Mouse (Mus musculus): ENCODE data around the gene Tfr2.

The Tfr2 gene

GRCm38 (mm10) chr5:137537461-137537860, 32.2 kb upstream of the Tfr2 start:
- DNase-seq (ENCODE audit: low read depth, low spot score) = no peak

DNA sequence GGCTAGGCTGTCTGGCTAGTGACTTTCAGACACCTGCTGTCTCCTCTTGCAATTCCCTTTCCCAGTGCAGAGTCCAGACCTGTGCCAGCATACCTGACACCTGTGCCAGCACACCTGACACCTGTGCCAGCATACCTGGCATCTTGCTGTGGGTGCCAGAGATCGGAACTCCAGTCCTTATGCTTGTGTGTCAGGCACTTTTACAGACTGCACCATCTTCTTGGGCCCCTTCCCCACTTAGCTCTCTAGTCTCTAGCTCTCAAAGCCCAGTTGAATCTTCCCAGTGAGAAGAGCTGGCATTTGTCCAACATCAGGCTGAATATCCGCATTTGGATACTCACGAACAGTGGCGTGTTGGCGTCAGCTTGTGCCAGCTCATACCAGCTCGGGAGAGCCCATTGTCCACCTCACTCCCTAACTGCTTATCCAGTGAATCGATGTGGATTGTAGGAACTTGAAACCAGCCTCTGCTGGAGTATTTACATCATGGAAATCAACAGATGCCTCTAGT, 30.3 kb upstream of the Tfr2 start:
- DNase-seq (ENCODE audit: low read depth, low spot score) = no peak

GRCm38 (mm10) chr5:137540991-137541390, 28.6 kb upstream of the Tfr2 start:
- DNase-seq (ENCODE audit: low read depth, low spot score) = no peak

- no peak for DNase-seq (ENCODE audit: low read depth, low spot score)
These were observed 27.7 kb upstream of the Tfr2 start for GRCm38 (mm10) chr5:137541768-137542540.

DNA sequence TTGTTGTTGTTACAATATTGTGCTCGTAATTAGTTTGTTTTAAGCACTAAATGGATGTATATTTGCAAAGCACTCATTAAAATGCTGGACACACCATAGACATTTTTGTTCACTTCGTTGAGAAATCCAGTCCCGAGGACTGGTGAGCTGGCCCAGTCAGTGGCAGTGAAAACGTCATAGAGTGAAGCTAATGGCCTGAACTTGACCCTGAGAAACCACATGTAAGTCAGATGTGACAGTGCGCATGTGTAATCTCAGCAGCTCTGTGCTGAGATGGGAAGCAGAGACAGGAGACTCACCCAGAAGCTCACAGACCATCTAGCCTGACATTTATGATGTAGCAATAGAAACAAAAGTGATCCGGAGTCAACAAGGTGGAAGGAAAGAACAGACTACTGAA, 24.7 kb upstream of the Tfr2 start:
- no peak for DNase-seq (ENCODE audit: low read depth, low spot score)

GRCm38 (mm10) chr5:137545596-137545995, 24.0 kb upstream of the Tfr2 start:
- no peak for DNase-seq (ENCODE audit: low read depth, low spot score)

- DNase-seq (ENCODE audit: low read depth, low spot score) = no peak
These were observed 19.8 kb upstream of the Tfr2 start for GRCm38 (mm10) chr5:137549840-137550239.

- DNase-seq (ENCODE audit: low read depth, low spot score) = no peak
These were observed 18.5 kb upstream of the Tfr2 start for GRCm38 (mm10) chr5:137551119-137551518.

GRCm38 (mm10) chr5:137553000-137553399, 16.6 kb upstream of the Tfr2 start:
- DNase-seq (ENCODE audit: low read depth, low spot score) = no peak

GRCm38 (mm10) chr5:137553411-137553837, 16.2 kb upstream of the Tfr2 start, which contains the start of gene Actl6b:
Gene Actl6b (plus strand): TSS chr5:137553517.
- no peak for DNase-seq (ENCODE audit: low read depth, low spot score)

DNA sequence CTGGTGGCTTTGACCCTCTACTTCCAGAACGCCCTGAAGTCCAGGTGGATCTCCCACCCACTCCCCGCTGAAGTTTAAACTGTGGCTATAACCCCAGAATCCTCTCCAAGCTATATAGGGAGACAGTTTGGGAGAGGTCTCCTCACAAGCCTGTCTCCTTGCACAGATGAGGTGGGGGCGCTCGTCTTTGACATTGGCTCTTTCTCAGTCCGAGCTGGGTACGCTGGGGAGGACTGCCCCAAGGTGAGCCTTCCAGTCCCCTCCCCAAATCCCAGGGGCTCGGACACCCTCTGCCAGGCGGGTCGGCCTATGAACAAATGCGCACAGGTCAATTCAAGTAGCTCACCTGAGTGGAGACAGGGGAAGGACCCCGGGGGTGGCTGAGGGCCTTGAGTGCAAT, 15.7 kb upstream of the Tfr2 start:
- no peak for DNase-seq (ENCODE audit: low read depth, low spot score)

DNA sequence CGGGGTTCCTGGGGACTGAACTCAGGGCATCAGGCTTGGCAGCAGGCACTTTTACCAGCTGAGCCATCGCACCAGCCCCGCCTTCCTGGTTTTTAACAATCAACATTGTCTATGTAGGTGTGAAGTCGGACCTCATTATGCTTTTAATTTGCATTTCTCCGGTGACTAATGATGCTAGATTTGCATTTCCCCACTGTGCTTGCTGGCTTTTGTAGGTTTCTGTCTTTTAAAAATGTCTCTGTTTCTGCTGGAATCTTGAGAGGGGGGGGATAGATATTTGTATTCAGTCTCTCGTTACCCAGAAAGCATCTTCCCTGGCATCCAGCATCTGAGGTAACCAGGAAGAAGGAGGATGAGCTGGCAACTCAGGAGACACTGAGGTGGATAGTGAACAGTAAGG, 8.1 kb upstream of the Tfr2 start:
- no peak for DNase-seq (ENCODE audit: low read depth, low spot score)

GRCm38 (mm10) chr5:137562965-137563364, 6.7 kb upstream of the Tfr2 start:
- DNase-seq (ENCODE audit: low read depth, low spot score) = no peak

DNA sequence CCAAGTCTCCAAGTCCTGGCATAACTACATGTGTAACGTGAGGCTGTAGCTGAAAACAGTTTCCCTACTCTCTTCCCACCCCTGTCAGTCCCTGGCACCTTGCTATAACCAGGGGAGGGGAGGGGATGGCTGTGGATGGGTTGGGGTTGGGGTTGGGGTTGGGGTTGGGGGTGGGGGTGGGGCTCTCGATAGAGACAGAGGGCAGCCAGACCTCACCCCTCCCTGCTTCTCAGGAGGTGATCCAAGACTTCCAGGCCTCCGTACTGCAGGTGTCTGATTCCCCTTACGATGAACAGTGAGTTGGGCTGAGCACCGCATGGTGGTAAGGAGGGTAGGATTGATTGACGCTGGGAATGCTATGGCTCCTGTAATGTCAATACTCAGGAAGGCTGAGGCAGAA, 3.9 kb upstream of the Tfr2 start:
- DNase-seq (ENCODE audit: low read depth, low spot score) = no peak

- no peak for DNase-seq (ENCODE audit: low read depth, low spot score)
These were observed 3.2 kb upstream of the Tfr2 start for GRCm38 (mm10) chr5:137566416-137566815.

DNA sequence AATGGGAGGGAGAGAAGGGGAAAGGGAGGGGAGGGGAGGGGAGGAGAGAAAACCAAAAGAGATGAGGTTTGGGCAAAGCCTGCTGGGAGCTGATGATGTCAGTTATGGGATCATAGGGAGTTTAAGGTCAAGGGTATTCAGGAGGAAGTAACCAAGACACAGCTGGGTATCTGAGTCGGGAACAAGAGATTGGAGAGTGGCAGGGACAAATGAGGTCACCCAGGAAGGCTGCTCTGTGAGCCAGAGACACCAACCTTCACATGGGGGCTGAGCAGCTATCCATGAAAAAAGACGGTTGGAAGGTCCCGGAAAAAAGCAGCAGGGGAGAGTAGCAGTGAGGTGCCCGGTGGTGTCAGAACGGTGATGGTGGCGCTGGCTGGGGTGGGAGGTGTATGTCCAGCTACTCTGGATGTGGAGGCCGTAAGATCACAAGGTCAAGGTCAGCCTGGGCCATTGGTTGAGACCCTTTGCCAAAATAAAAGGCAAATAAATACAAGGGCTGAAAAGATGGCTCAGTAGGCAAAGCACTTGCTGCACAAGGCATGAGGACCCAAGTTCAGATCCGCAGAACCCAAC, 1.3 kb upstream of the Tfr2 start:
- DNase-seq (ENCODE audit: low read depth, low spot score) = no peak

DNA sequence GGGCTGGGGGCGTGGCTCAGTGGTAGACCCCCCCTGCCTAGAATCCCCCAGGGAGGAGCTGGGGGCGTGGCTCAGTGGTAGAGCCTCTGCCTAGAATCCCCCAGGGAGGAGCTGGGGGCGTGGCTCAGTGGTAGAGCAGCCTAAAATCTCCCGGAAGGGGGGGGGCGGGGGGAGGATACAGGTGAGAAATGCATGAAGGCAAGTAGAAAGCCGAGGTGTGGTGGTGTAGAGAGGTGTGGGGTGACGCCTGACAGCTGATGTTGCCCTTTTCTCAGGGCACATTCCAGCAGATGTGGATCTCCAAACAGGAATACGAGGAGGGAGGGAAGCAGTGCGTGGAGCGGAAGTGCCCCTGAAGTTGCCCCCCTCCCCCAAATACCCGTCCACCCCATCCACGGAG, 609 bp upstream of the Tfr2 start:
- DNase-seq (ENCODE audit: low read depth, low spot score) = no peak

DNA sequence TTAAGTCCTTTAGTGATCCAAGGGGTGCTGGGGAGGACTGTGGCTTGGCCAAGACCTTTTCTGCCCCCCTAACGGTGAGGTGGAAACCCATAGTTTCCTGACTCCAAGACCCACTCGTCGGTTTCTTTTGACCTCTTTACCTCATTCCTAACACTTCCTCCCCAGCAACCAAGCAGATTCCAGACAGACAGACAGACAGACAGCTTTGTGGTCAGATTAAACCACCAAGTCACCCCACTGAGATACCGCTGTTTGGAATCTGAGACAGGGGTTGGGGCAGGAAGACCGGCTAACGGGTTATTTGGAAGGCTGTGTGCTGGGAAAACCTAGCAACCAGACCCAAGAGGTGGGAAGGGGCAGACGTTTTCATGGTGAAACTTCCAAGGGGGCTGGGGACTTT, 541 bp downstream of the Tfr2 start:
- DNase-seq (ENCODE audit: low read depth, low spot score) = no peak

- DNase-seq (ENCODE audit: low read depth, low spot score) = no peak
These were observed 1.3 kb downstream of the Tfr2 start for GRCm38 (mm10) chr5:137570691-137571586.

DNA sequence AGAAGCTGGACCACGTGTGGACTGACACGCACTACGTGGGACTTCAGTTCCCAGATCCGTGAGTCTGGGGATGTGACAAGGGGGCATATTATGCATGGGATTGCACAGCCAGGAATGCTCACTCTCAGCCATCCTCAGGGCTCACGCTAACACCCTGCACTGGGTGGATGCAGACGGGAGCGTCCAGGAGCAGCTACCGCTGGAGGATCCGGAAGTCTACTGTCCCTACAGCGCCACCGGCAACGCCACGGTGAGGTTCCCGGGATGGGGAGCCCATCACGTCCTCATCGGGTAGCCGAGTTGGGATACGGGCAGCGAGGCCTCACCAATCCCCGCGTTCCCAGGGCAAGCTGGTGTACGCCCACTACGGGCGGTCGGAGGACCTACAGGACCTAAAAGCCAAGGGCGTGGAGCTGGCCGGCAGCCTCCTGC, 4.8 kb downstream of the Tfr2 start:
- DNase-seq (ENCODE audit: low read depth, low spot score) = no peak

DNA sequence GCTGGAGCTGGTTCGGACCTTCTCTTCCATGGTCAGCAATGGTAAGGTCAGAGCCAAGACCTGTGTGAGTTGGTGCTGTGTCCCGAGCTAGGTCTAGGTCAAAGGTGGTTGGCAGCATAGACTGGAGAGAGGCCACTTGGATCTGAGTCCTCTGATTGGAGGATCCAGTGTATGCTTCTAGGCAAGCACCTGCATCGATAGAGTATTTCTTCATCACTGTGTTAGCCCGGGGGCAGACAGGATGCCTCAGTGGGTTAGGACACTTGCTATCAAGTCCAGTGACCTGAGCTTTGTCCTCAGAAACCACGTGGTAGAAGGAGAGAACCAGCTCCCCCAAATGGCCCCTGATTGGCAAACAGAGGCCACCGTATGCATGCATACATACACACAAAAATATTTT, 10.6 kb downstream of the Tfr2 start:
- DNase-seq (ENCODE audit: low read depth, low spot score) = no peak

DNA sequence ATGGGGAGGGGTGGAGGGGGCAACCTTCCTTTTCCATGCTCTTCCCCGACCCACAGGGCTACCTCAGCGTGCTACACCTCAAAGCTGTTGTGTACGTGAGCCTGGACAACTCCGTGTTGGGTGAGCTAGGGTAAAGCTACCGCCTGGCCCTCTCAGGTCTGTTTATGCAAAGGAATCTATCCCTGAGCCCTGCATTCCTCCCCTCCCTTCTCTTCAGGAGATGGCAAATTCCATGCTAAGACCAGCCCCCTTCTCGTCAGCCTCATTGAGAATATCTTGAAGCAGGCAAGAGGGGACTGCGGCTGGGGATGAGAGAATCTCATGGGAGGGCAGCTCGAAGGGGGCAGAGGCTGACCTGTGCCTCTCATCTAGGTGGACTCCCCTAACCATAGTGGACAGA, 13.1 kb downstream of the Tfr2 start:
- DNase-seq (ENCODE audit: low read depth, low spot score) = no peak

All from retina, adult 2 months (tissue).